Mouse (Mus musculus): ENCODE measurements around the gene Olfr466. TPM values are rescaled to one million over a fixed set of nuclear protein-coding genes. Genes with fewer than 3 reads are reported as not detected.

Olfr466 gene
- polyA plus RNA-seq, 1 experiment = not detected

GRCm38 (mm10) chr13:65200667-65201066 lies 50.6 kb downstream of the Olfr466 start:
- Histone ChIP-seq H3K27ac (ENCODE audit: insufficient read depth, low read length) (no peak overlapping the region), H3K36me3 (ENCODE audit: control insufficient read depth, insufficient read depth, low read length) (no peaks in the 10 kb centered on the region), H3K4me1 (ENCODE audit: control insufficient read depth, insufficient read depth, insufficient read length) (no peaks in the 10 kb centered on the region), H3K27me3 (ENCODE audit: control insufficient read depth, insufficient read depth, low read length) (no peaks in the 10 kb centered on the region), H3K4me3 (ENCODE audit: extremely low read depth, insufficient read depth, insufficient read length) (no peak overlapping the region)
- TF ChIP-seq POLR2A (IDR thresholded peaks at IDR 0.05; ENCODE audit: low read depth, low read length) (no peak), CTCF (IDR thresholded peaks at IDR 0.05; ENCODE audit: extremely low read depth, insufficient read depth, insufficient read length, insufficient replicate concordance) (no peak)
- DNase-seq (ENCODE audit: low read depth in 1 of 2, low spot score in 2 of 2) = no peak
- 70% methylated on average over 1 of the region's 1 CpGs for WGBS

Other genes with a start within 250 kb of the Olfr466 start
- gene Cntnap3, start 246.3 kb upstream of the Olfr466 start, polyA plus RNA-seq (2012; rRNA removed) = 0.01 TPM in 1 of 2 replicates, not detected in the other
- not detected in 2 replicates for gene Spata31, start 232.8 kb upstream of the Olfr466 start, polyA plus RNA-seq (2012; rRNA removed)
- gene Spata31d1c, start 117.2 kb upstream of the Olfr466 start, polyA plus RNA-seq (2012; rRNA removed) = not detected in 2 replicates
- not detected in 2 replicates for gene Prss47, start 97.5 kb upstream of the Olfr466 start, polyA plus RNA-seq (2012; rRNA removed)
- gene Mfsd14b, start 37.3 kb upstream of the Olfr466 start, polyA plus RNA-seq (2012; rRNA removed) = 9.8 and 12.7 TPM in 2 replicates
- gene Olfr465-ps1, start 12.2 kb upstream of the Olfr466 start, polyA plus RNA-seq (2012; rRNA removed) = not detected in 2 replicates
- not detected in 2 replicates for gene Nlrp4f, start 55.7 kb downstream of the Olfr466 start, polyA plus RNA-seq (2012; rRNA removed)
- not detected in 2 replicates for gene Gm10775, start 109.3 kb downstream of the Olfr466 start, polyA plus RNA-seq (2012; rRNA removed)
- gene Zfp369, start 128.6 kb downstream of the Olfr466 start, polyA plus RNA-seq (2012; rRNA removed) = 11.7 and 12.1 TPM in 2 replicates

All from spleen, adult 2 months (tissue).